8 mouse cellular contexts compared by ENCODE assay signal in genomic region chr16:78375821-78376691, GRCm38 (mm10). TPM values are rescaled to one million over a fixed set of nuclear protein-coding genes. Genes with fewer than 3 reads are reported as not detected.
DNase-seq lines count a peak whose midpoint lies in the region; ATAC-seq lines count a peak whose summit lies in the region.

No protein-coding gene starts in this region.

- peak overlapping the region; percentile 69 for H3K9ac ChIP-seq in hindbrain, embryonic 15.5 days

- no peaks in the 10 kb centered on the region for H3K27me3 ChIP-seq in hindbrain, embryonic 15.5 days

- intact Hi-C loops in left cerebral cortex, postnatal 25 days (cut with DNase I) = loop anchor here (2.0 kb wide), 1 partner anchor 51 kb away; no protein-coding TSS in a partner anchor

- WGBS in hindbrain, embryonic 15.5 days = under 1% methylated on average over 80 of the region's 100 CpGs

- ATAC-seq in hindbrain, embryonic 15.5 days (ENCODE audit: low FRiP score, low read depth) = peak; percentile 70
- peak; percentile 49 for ATAC-seq in megakaryocyte progenitor cell, adult 5-6 weeks (replicated peaks; ENCODE audit: poor library complexity)

- peak; percentile 41 for DNase-seq in MN1 (ENCODE audit: low spot score)
- DNase-seq in c-Kit-positive CD71-positive TER-119-positive erythroid progenitor cells, embryonic 14.5 days (ENCODE audit: low spot score) = peak; percentile 65
- peak; percentile 20 for DNase-seq in gastrocnemius, adult 18-20 months (ENCODE audit: low spot score)
- peak; percentile 29 to 31 for DNase-seq in left cerebral cortex, postnatal 25 days (ENCODE audit: low spot score in 2 of 2)
- peak; percentile 44 to 57 for DNase-seq in right cerebral cortex, postnatal 10 days (ENCODE audit: low spot score in 2 of 2)
- DNase-seq in urinary bladder, postnatal 14 days (ENCODE audit: low spot score) = peak; percentile 54

- H3K9me3 ChIP-seq in hindbrain, embryonic 15.5 days = no peaks in the 10 kb centered on the region

- H3K36me3 ChIP-seq in hindbrain, embryonic 15.5 days = no peaks in the 10 kb centered on the region

- peak overlapping the region; percentile 64 for H3K27ac ChIP-seq in hindbrain, embryonic 15.5 days (replicated peaks)

- peaks cover 11% of the 10 kb centered on the region for H3K4me1 ChIP-seq in hindbrain, embryonic 15.5 days (replicated peaks)

- H3K4me3 ChIP-seq in hindbrain, embryonic 15.5 days = peak overlapping the region; percentile 97

- peak overlapping the region; percentile 81 for H3K4me2 ChIP-seq in hindbrain, embryonic 15.5 days

RNA-seq across cellular contexts. Expression of gene Btg3, which starts 0.9 kb away (rescaled TPM):
- total RNA-seq in gastrocnemius, adult 18-20 months (2021) = 1 to 10 TPM; 2.3 to 2.7 TPM
- 18.3 and 22.8 TPM in 2 replicates for polyA plus RNA-seq in hindbrain, embryonic 15.5 days (2015; fragmentation: Nextera tagmentation; extraction: Ambion mirVana)
- 10 to 100 TPM; 13.3 to 16.3 TPM for total RNA-seq in left cerebral cortex, postnatal 25 days (2021)
- 45.4 and 46.2 TPM in 2 replicates for total RNA-seq in megakaryocyte progenitor cell, adult 5-6 weeks (2015)
- 9.0 and 12.7 TPM in 2 replicates for total RNA-seq in megakaryocyte progenitor cell, adult 5-6 weeks (2017)

Comparison
In these comparisons a context has a peak if more than half of its experiments do, and no peak if none do; other contexts are left out.
1. Peak in every context shown above with its lines: DNase-seq, ATAC-seq, H3K4me3 ChIP-seq and H3K27ac ChIP-seq.